Mouse (Mus musculus): ENCODE results near the gene Litaf. TPM values are rescaled to one million over a fixed set of nuclear protein-coding genes. Genes with fewer than 3 reads are reported as not detected.
"Not testable (repeated sequence)": the region's sequence is repeated elsewhere in the genome, so short reads cannot be mapped to it uniquely, and the experiment has no call there.

Gene Litaf
- polyA plus RNA-seq, 1 experiment from 2014 or later: 107 TPM

DNA sequence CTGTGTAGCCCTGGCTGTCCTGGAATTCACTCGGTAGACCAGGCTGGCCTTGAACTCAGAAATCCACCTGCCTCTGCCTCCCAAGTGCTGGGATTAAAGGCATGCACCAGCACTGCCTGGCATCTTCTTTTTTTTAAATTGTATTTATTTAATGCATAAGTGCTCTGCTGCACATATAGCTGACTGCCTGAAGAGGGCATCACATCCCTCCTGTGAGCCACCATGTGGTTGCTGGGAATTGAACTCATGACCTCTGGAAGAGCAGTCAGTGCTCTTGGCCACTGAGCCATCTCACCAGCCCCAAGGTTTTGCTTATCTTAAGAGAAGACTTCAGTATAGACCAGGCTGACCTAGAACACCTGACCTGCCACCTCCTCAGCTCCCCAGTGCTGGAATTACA lies 96.0 kb downstream of the Litaf start:
- 100% methylated on average over 1 of the region's 1 CpGs for WGBS
- H3K27ac ChIP-seq (replicated peaks); H3K4me2 ChIP-seq (replicated peaks); H3K9ac ChIP-seq; H3K27me3 ChIP-seq; H3K9me3 ChIP-seq (replicated peaks); H3K4me3 ChIP-seq (replicated peaks); ATAC-seq (ENCODE audit: insufficient number of reproducible peaks, low FRiP score, low TSS enrichment, low read depth): not testable (repeated sequence)
- Histone ChIP-seq H3K4me1 (peaks cover 24% of the 10 kb centered on the region), H3K36me3 (peaks cover 15% of the 10 kb centered on the region)

GRCm38 (mm10) chr16:10969342-10969741 lies 96.6 kb downstream of the Litaf start:
- WGBS: 55% methylated on average over 5 of the region's 5 CpGs
- H3K4me2 ChIP-seq (replicated peaks): no peak overlapping the region
- H3K27ac ChIP-seq (replicated peaks): no peak overlapping the region; the same call in 1 of the 2 replicates

DNA sequence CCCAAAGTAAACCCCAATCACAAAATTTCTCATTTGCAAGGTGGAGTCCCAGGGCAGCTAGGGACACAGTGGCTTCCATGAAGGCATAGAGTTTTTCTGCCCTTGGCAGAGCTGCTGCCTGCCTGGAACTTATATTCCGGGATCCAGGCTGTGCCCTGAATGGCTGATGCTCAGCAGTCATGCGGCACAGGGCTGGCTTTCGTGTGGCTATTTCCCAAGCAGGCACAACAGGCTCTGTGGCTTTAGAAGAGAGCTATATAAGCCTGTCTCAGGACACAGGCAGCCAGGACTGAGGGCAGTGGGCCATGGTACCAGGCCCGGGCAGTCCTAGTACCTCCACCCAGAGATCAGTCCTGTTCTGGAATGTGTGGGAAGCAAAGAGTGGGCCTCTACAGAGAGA lies 97.7 kb downstream of the Litaf start:
- no peak overlapping the region for H3K27ac ChIP-seq (replicated peaks)
- peaks cover 26% of the 10 kb centered on the region for H3K36me3 ChIP-seq
- H3K27me3 ChIP-seq: no peaks in the 10 kb centered on the region
- 88% methylated on average over 4 of the region's 4 CpGs for WGBS
- H3K4me3 ChIP-seq (replicated peaks): no peak overlapping the region
- H3K4me2 ChIP-seq (replicated peaks): no peak overlapping the region
- H3K9me3 ChIP-seq (replicated peaks): no peaks in the 10 kb centered on the region
- H3K9ac ChIP-seq: no peak overlapping the region
- no peak for ATAC-seq (ENCODE audit: insufficient number of reproducible peaks, low FRiP score, low TSS enrichment, low read depth)
- H3K4me1 ChIP-seq: peaks cover 15% of the 10 kb centered on the region

More at GRCm38 (mm10) chr16:10969342-10969741, 96.6 kb downstream of the Litaf start:
- Histone ChIP-seq H3K9ac (no peak overlapping the region), H3K4me3 (replicated peaks) (no peak overlapping the region), H3K9me3 (replicated peaks) (no peaks in the 10 kb centered on the region), H3K27me3 (no peaks in the 10 kb centered on the region), H3K36me3 (peaks cover 21% of the 10 kb centered on the region), H3K4me1 (peaks cover 19% of the 10 kb centered on the region)
- no peak for ATAC-seq (ENCODE audit: insufficient number of reproducible peaks, low FRiP score, low TSS enrichment, low read depth)

DNA sequence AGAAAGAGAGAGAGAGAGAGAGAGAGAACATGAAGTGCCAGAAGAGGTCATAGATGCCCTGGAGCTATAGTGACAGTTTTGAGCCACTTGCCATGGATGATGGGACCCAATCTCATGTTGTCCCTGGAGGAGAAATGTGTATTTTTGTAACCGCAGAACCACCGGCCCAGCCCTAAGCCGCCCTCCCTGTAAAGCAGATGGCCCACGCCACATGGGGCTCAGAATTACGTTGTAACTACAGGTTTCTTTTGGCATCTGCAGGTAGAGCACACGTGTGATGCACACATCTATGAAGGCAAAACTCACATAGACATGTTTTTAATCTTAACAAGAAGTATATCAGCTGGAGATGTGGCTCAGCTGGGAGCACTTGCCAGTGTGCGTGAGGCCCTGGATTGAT lies 98.2 kb downstream of the Litaf start:
- Histone ChIP-seq H3K27ac (replicated peaks) (no peak overlapping the region), H3K27me3 (no peaks in the 10 kb centered on the region), H3K9me3 (replicated peaks) (no peaks in the 10 kb centered on the region), H3K36me3 (peaks cover 29% of the 10 kb centered on the region), H3K4me1 (peaks cover 15% of the 10 kb centered on the region), H3K9ac (no peak overlapping the region), H3K4me2 (replicated peaks) (no peak overlapping the region), H3K4me3 (replicated peaks) (no peak overlapping the region)
- 77% methylated on average over 7 of the region's 7 CpGs for WGBS
- no peak for ATAC-seq (ENCODE audit: insufficient number of reproducible peaks, low FRiP score, low TSS enrichment, low read depth)

- ATAC-seq (ENCODE audit: insufficient number of reproducible peaks, low FRiP score, low TSS enrichment, low read depth): no peak
- Histone ChIP-seq H3K9ac (no peak overlapping the region), H3K36me3 (peaks cover 36% of the 10 kb centered on the region), H3K4me3 (replicated peaks) (no peak overlapping the region), H3K27me3 (no peaks in the 10 kb centered on the region), H3K9me3 (replicated peaks) (no peaks in the 10 kb centered on the region), H3K27ac (replicated peaks) (no peak overlapping the region), H3K4me2 (replicated peaks) (no peak overlapping the region), H3K4me1 (peaks cover 15% of the 10 kb centered on the region)
- 76% methylated on average over 6 of the region's 6 CpGs for WGBS
Observed at GRCm38 (mm10) chr16:10967013-10967412, 98.9 kb downstream of the Litaf start.

- Histone ChIP-seq H3K9me3 (replicated peaks) (no peaks in the 10 kb centered on the region), H3K27me3 (no peaks in the 10 kb centered on the region), H3K36me3 (peaks cover 55% of the 10 kb centered on the region), H3K4me1 (peaks cover 15% of the 10 kb centered on the region), H3K9ac (no peak overlapping the region), H3K4me3 (replicated peaks) (no peak overlapping the region), H3K27ac (replicated peaks) (no peak overlapping the region), H3K4me2 (replicated peaks) (no peak overlapping the region)
- ATAC-seq (ENCODE audit: insufficient number of reproducible peaks, low FRiP score, low TSS enrichment, low read depth): no peak
- 88% methylated on average over 2 of the region's 2 CpGs for WGBS
Observed at GRCm38 (mm10) chr16:10965034-10965433, 100.9 kb downstream of the Litaf start.

DNA sequence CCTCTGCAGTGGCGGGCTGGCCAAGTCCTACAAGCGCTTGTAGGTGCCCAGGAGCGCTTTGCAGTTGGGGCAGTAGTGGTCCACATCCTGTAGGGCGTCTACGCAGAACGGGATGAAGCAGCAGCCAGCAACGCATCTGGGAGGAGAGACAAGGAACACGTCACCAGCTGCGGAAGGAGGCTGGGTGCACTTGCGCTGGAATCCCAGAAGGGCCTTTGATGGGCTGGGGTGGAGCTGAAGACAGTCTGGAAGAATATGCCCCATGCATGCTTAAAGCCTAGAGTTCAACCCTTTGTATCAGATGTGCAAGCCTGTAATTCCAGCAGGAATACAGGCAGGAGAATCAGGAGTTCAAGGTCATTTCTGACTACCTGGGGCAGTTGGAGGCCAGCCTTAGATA lies 105.0 kb downstream of the Litaf start:
- 92% methylated on average over 10 of the region's 10 CpGs for WGBS
- H3K4me2 ChIP-seq (replicated peaks): no peak overlapping the region
- H3K9ac ChIP-seq: no peak overlapping the region
- H3K36me3 ChIP-seq: peaks cover 60% of the 10 kb centered on the region
- H3K4me1 ChIP-seq: peaks cover 30% of the 10 kb centered on the region
- H3K27me3 ChIP-seq: no peaks in the 10 kb centered on the region
- H3K9me3 ChIP-seq (replicated peaks): no peaks in the 10 kb centered on the region
- H3K4me3 ChIP-seq (replicated peaks): no peak overlapping the region
- no peak overlapping the region for H3K27ac ChIP-seq (replicated peaks)
- no peak for ATAC-seq (ENCODE audit: insufficient number of reproducible peaks, low FRiP score, low TSS enrichment, low read depth)

DNA sequence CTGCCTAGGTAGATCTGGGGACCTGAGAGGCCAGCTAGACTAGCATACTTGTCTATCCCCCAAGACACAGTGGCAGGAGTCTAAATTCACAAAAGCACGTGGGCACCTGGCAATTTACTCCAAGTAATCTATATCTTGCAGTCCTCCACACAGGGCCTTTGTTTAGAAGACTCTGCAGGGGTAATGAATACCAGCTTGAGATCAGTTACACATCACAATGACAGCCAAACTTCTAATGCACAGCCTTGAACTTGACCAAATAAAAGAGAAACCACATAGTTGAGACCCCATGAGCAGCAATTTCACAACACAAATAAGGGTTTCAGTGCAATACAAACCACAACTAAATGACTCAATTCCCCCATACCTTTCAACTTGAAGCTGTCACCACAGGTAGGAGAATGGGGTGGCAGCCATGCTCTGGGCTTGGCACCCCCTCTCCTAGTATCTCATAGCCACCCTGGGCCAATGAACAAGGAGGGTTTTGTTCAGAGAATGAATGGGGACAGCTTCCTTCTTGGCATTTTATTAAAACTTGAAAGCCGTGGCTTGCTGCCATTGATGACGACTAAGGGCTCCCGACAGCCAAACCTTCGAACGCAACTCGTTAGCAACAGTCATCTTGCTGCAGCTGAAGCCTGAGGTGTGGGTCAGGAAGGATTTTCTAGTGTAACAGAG lies 107.1 kb downstream of the Litaf start:
- Histone ChIP-seq H3K4me1 (peaks cover 35% of the 10 kb centered on the region), H3K4me2 (replicated peaks) (no peak overlapping the region), H3K27me3 (no peaks in the 10 kb centered on the region), H3K27ac (replicated peaks) (0 out of 2 replicates have a peak overlapping the region, but pooled peaks have one; percentile 1), H3K9me3 (replicated peaks) (no peaks in the 10 kb centered on the region), H3K4me3 (replicated peaks) (no peak overlapping the region), H3K9ac (no peak overlapping the region), H3K36me3 (peaks cover 46% of the 10 kb centered on the region)
- WGBS: 50% methylated on average over 7 of the region's 7 CpGs
- ATAC-seq (ENCODE audit: insufficient number of reproducible peaks, low FRiP score, low TSS enrichment, low read depth): peak; percentile 58

DNA sequence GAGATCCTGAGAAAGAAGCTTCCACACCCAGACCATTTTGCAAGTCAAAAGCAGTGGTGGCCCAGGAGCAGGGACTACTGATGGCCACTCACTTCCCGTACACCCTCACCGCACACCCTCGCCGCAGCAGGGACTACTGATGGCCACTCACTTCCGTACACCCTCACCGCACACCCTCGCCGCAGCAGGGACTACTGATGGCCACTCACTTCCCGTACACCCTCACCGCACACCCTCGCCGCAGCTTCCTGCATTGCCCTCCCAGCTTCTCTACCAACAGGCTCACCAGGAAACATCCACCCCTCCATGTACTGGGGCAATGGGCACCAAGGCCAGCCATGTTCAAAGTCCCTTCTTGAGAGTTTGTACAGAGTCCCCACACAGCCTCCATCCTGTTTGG lies 107.7 kb downstream of the Litaf start:
- not testable (repeated sequence) for H3K9ac ChIP-seq; ATAC-seq (ENCODE audit: insufficient number of reproducible peaks, low FRiP score, low TSS enrichment, low read depth); H3K27me3 ChIP-seq; H3K4me2 ChIP-seq (replicated peaks); H3K4me3 ChIP-seq (replicated peaks); H3K9me3 ChIP-seq (replicated peaks)
- 97% methylated on average over 12 of the region's 12 CpGs for WGBS
- Histone ChIP-seq H3K27ac (replicated peaks) (0 out of 2 replicates have a peak overlapping the region, but pooled peaks have one; percentile 1), H3K36me3 (peaks cover 42% of the 10 kb centered on the region), H3K4me1 (peaks cover 35% of the 10 kb centered on the region)

DNA sequence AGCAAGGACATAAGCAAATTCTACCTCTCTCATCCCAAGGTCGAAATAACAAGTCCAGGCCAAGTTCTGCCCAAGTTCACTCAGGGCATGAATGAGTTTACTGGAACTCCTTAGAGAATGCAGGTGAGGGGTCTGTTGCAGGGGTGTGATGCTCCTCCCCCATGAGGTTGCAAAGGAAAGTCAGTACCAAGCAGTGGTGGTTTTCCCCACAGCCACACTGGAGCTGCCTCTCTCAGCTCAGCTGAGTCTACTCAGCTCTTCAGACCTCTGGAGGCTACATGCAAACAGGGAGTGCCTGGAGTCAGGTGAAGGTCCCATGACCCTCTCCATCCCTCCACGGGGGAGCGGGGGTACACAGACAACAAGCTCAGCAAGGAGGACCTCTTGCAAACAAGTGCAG lies 108.2 kb downstream of the Litaf start:
- H3K27me3 ChIP-seq: no peaks in the 10 kb centered on the region
- H3K27ac ChIP-seq (replicated peaks): 0 out of 2 replicates have a peak overlapping the region, but pooled peaks have one; percentile 34
- no peak overlapping the region for H3K4me3 ChIP-seq (replicated peaks)
- 72% methylated on average over 3 of the region's 3 CpGs for WGBS
- H3K9ac ChIP-seq: no peak overlapping the region
- ATAC-seq (ENCODE audit: insufficient number of reproducible peaks, low FRiP score, low TSS enrichment, low read depth): no peak
- H3K4me2 ChIP-seq (replicated peaks): no peak overlapping the region
- peaks cover 36% of the 10 kb centered on the region for H3K36me3 ChIP-seq
- H3K4me1 ChIP-seq: peaks cover 35% of the 10 kb centered on the region
- H3K9me3 ChIP-seq (replicated peaks): no peaks in the 10 kb centered on the region

GRCm38 (mm10) chr16:10956938-10957685 lies 108.8 kb downstream of the Litaf start:
- Histone ChIP-seq H3K4me1 (peaks cover 35% of the 10 kb centered on the region), H3K9me3 (replicated peaks) (no peaks in the 10 kb centered on the region), H3K36me3 (peaks cover 30% of the 10 kb centered on the region), H3K4me2 (replicated peaks) (no peak overlapping the region), H3K27me3 (no peaks in the 10 kb centered on the region), H3K27ac (replicated peaks) (peak overlapping the region; percentile 58; the same call in 1 of the 2 replicates), H3K4me3 (replicated peaks) (no peak overlapping the region), H3K9ac (no peak overlapping the region)
- peak; percentile 47; the same call in 1 of the 2 replicates for ATAC-seq (ENCODE audit: insufficient number of reproducible peaks, low FRiP score, low TSS enrichment, low read depth)
- WGBS: 75% methylated on average over 8 of the region's 8 CpGs
